Mouse (Mus musculus): ENCODE data around the gene Tmem101.

Tmem101 gene

GRCm38 (mm10) chr11:102147213-102147989 lies 8.8 kb downstream of the Tmem101 start:
- no peak for DNase-seq (ENCODE audit: low spot score)

DNA sequence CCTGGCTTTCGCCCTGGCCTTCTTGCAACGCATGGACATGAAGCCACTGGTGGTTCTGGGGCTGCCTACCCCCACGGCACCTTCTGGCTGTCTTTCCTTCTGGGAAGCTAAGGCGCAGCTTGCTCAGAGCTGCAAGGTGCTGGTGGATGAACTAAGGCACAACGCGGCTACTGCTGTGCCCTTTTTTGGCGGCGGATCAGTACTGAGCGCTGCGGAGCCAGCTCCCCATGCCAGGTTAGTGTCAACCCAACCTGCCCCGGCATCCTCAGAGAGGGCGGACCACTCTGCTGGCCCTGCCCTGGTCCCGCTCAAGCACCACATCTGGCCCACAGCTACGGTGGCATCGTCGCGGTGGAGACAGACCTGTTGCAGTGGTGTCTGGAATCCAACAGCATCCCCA lies 9.7 kb downstream of the Tmem101 start:
- no peak for DNase-seq (ENCODE audit: low spot score)

GRCm38 (mm10) chr11:102146005-102146404 lies 10.2 kb downstream of the Tmem101 start:
- no peak for DNase-seq (ENCODE audit: low spot score)

DNA sequence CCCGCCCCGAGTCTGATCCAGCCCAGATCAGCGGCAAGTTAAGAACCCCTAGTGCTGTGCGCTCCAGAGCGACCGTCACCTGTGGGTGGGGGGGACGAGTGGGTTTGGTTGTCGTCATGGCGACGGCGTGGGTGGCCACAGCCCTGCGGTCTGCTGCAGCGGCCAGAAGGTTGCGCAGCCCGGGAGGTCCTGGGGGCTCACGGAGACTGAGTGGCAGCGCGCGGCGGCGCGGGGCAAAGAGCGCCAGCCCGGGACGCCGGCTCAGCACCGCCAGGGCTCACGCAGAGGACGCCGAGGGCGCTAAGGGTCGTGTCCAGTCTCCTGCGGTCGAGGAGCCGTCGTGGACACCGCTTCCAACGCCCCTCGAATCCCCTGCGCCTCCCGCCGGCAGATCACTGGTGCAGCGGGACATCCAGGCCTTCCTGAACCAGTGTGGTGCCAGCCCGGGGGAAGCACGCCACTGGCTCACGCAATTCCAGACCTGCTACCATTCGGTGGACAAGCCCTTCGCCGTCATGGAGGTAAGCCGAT lies 10.7 kb downstream of the Tmem101 start, which contains the start of gene Nags:
Nags (plus strand) TSS at position 43 of the 531 bp plus-strand sequence.
- DNase-seq (ENCODE audit: low spot score), result peak; percentile 26

GRCm38 (mm10) chr11:102144957-102145470 lies 11.2 kb downstream of the Tmem101 start:
- peak; percentile 58 for DNase-seq (ENCODE audit: low spot score)

- no peak for DNase-seq (ENCODE audit: low spot score)
Measured at GRCm38 (mm10) chr11:102142355-102142754, 13.8 kb downstream of the Tmem101 start.

DNA sequence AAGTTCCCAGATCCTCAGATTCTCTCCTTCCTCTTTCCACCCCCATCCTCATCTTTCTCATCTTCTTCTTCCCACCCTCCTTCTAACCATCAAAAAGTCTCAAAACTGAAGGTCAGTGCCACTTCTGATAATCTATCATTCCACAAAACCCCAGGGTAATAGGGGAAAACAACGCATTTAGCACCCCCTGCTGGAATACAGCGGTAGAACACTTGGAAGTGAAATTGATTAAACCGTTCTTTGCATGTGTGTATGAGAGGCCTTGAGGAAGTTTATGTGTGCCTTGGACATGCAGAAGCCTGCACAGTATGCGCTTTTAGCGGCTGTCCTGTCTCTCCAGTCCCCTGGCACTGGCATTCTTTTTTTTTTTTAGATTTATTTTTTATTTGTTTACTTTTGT lies 15.7 kb downstream of the Tmem101 start:
- DNase-seq (ENCODE audit: low spot score), result peak; percentile 85

GRCm38 (mm10) chr11:102138447-102138740 lies 17.8 kb downstream of the Tmem101 start:
- DNase-seq (ENCODE audit: low spot score), result peak; percentile 88

GRCm38 (mm10) chr11:102137625-102138446 lies 18.4 kb downstream of the Tmem101 start:
- no peak for DNase-seq (ENCODE audit: low spot score)

DNA sequence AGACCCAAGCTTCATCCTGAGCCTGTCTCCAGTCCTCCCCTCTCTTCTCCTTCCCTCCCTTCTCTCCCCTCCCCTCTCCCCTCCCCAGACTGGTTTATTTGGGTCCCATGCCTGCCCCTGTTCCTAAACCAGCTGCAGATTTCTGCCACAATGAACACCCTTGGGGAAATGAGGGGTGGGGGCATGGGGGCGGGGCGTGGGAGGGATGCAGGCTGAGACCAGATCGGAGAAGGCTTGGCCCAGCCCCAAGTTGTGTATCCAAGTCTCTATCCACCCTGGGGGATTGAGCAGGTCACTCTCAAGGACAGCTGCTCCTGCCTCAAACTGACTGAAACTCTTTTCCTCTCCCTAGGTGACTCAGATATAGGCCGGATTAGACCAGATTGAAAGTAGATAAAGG lies 21.7 kb downstream of the Tmem101 start:
- no peak for DNase-seq (ENCODE audit: low spot score)

DNA sequence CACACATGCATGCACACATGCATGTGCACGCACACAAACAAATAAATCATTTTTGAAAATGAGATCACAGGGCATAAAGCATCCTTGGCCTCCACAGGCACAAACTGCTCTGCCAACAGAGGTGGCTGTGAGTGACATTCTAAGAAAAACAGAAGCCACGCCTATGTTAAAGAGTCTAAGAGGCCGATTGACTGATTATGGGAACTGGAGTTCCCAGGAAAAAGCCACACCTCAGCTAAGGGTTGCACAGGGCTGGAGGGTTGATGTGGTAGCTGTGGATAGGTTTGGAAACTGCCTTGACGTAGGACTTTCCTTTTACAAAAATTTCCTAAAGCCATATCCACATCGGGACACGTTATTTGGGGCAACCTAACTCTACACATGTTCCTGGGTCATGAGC lies 38.8 kb downstream of the Tmem101 start:
- no peak for DNase-seq (ENCODE audit: low spot score)

GRCm38 (mm10) chr11:102116241-102116640 lies 40.0 kb downstream of the Tmem101 start:
- no peak for DNase-seq (ENCODE audit: low spot score)

DNA sequence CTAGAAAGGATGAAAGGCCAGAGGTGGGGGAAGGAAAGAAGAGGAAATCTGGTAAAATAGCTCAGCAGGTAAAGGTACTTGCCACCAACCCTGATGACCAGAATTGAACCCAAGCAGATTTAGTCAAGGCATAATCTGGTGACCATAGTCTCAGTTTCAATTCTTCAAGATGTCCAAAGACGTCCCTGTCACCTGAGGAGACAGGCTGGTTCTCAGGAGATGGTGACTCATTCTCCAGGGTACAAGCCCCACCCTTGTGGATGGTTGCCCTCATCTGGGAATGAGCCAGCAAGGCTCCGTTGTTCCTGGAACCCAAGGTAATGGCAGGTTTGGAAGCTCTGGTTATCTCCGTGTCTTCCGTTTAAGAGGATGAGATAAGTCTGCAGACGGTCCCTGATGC lies 44.6 kb downstream of the Tmem101 start:
- DNase-seq (ENCODE audit: low spot score), result no peak

DNA sequence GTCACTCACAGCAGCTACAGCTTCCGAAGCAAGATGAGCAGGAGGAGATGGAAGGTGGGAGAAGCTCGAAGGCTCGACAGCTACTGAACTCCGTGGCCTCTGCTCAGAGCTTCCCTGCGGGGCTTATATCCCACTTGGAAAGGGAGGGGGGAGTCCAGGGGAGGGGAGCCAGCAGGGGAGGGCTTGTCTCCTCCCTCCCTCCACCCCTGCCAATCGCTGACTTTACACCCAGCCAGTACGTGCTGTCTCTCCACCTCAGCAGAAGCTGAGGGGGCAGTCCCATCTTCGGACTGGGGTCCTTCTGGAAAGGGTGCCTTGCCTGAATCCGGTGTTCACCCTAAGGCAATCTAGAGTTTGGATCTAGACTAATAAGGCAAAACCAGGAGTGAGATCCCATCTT lies 48.5 kb downstream of the Tmem101 start, which contains the start of gene Pyy:
Pyy (minus strand) TSS at position 101 of the 400 bp plus-strand sequence.
- no peak for DNase-seq (ENCODE audit: low spot score)

DNA sequence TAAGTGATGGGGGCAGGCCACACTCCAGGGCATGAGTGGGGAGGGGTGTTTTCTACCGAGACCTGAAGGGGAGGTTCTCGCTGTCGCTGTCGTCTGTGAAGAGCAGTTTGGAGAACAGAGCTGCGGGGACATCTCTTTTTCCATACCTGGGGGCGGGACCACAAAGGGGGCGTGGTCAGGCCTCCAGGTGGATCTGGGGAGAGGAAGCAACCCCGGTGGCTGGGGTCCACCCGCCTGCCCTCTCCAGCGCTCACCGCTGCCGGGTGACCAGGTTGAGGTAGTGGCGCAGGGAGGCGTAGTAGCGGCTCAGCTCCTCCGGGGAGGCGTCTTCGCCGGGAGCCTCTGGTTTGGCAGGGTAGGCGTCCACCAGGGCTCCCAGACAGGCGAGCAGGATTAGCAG lies 49.3 kb downstream of the Tmem101 start:
- no peak for DNase-seq (ENCODE audit: low spot score)

Measured in retina, embryonic 14.5 days (tissue).